Mouse (Mus musculus) spleen, adult 2 months (tissue): ENCODE data around the gene Angel1.

Experiments
- CTCF ChIP-seq: fragments of 200-500 bp; IDR thresholded peaks from 2 replicates; pipeline ENCODE4 v1.5.1; 2011; ENCODE audit warnings: mild to moderate bottlenecking, inconsistent platforms; ENCODE audit not compliant: insufficient read depth, insufficient read length, insufficient replicate concordance; ENCODE audit errors: extremely low read depth
- POLR2A ChIP-seq: fragments of 200-500 bp; IDR thresholded peaks from 2 replicates; pipeline ENCODE4 v1.6.1; 2011; ENCODE audit warnings: low read depth, low read length, inconsistent platforms

DNA sequence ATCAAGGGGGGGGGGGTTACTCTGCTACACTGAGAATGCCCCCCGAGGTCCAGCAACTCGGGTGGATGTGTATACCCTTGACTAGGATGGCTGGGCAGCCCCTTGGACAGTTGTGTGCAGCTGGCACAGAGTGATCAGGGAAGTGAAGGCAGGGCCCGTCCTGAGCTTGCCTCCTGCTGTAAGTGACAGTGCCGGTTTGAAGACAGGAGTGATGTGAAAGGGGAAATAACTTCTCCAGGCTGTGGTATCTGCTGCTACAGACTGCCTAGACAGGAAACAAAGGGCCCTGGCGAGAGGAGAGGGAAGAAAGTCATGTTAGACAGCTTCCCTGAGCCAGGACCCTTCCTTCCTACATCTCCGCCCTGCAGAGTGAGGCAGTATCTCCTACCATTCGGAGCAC lies 42.6 kb downstream of the Angel1 start:
- TF ChIP-seq CTCF (no peak), POLR2A (no peak)
